Mouse (Mus musculus) heart, embryonic 11.5 days (tissue): ENCODE data around the gene Pcolce2. TPM values are rescaled to one million over a fixed set of nuclear protein-coding genes. Genes with fewer than 3 reads are reported as not detected.

ENCODE experiments used
- ATAC-seq: fragments of 200-750 bp; cut with Nextera tagmentation; replicated peaks from 2 replicates; pipeline ENCODE4 v1.8.0; 2017; ENCODE audit warnings: moderate library complexity; ENCODE audit not compliant: insufficient number of reproducible peaks, low FRiP score, low TSS enrichment
- H3K27ac ChIP-seq: fragments of 300-500 bp; sonication (generic); 2 replicates; pipeline ENCODE4 v1.5.1; 2014; ENCODE audit warnings: mild to moderate bottlenecking, low read depth, low read length
- H3K27me3 ChIP-seq: fragments of 300-500 bp; sonication (generic); 2 replicates; pipeline ENCODE4 v1.6.1; 2014; ENCODE audit warnings: mild to moderate bottlenecking, low read length, mixed read lengths; ENCODE audit not compliant: control insufficient read depth, insufficient read depth
- H3K36me3 ChIP-seq: fragments of 300-500 bp; sonication (generic); 2 replicates; pipeline ENCODE4 v1.6.1; 2014; ENCODE audit warnings: mild to moderate bottlenecking, low read length, moderate library complexity, mixed read lengths; ENCODE audit not compliant: control insufficient read depth, insufficient read depth
- H3K4me1 ChIP-seq: fragments of 300-500 bp; sonication (generic); 2 replicates; pipeline ENCODE4 v1.6.1; 2014; ENCODE audit warnings: low read length; ENCODE audit not compliant: control insufficient read depth, insufficient read depth
- H3K4me2 ChIP-seq: fragments of 300-500 bp; sonication (generic); 2 replicates; pipeline ENCODE4 v1.6.1; 2014; ENCODE audit warnings: mild to moderate bottlenecking, moderate library complexity
- H3K4me3 ChIP-seq: fragments of 300-500 bp; sonication (generic); 2 replicates; pipeline ENCODE4 v1.5.1; 2014; ENCODE audit warnings: low read depth, low read length
- H3K9ac ChIP-seq: fragments of 300-500 bp; sonication (generic); 2 replicates; pipeline ENCODE4 v1.6.1; 2014; ENCODE audit warnings: mild to moderate bottlenecking, low read depth, low read length, moderate library complexity
- H3K9me3 ChIP-seq: fragments of 300-500 bp; sonication (generic); replicated peaks from 2 replicates; pipeline ENCODE4 v1.6.1; 2016; ENCODE audit warnings: low read length; ENCODE audit not compliant: control insufficient read depth
- WGBS: fragments of 180-500 bp; shearing (Covaris S2); extraction: QIAGEN DNeasy Blood & Tissue Kit; methylation state at CpG from one replicate; pipeline ENCODE4 v1.1.7; 2014; ENCODE audit not compliant: insufficient replicate concordance; 5-methylcytosine and 5-hydroxymethylcytosine counted together
- polyA plus RNA-seq: library from polyadenylated mRNA; unstranded; fragments of >200 nt; fragmentation: Nextera tagmentation; extraction: Ambion mirVana; gene quantifications from 2 replicates; pipeline ENCODE4 v1.2.1, GENCODE M21; 2014

The Pcolce2 gene
- polyA plus RNA-seq, 1 experiment from 2014 or later: 1.8 TPM

GRCm38 (mm10) chr9:95667836-95668235 lies 30.4 kb downstream of the Pcolce2 start:
- no peak overlapping the region for H3K4me3 ChIP-seq
- 40% methylated on average over 9 of the region's 9 CpGs for WGBS
- no peak overlapping the region for H3K9ac ChIP-seq
- H3K36me3 ChIP-seq: no peaks in the 10 kb centered on the region
- no peak overlapping the region for H3K27ac ChIP-seq
- H3K27me3 ChIP-seq: no peaks in the 10 kb centered on the region
- H3K4me1 ChIP-seq: no peaks in the 10 kb centered on the region
- no peaks in the 10 kb centered on the region for H3K9me3 ChIP-seq
- ATAC-seq: no peak
- no peak overlapping the region for H3K4me2 ChIP-seq

- no peak overlapping the region for H3K4me3 ChIP-seq
- no peak for ATAC-seq
- H3K4me2 ChIP-seq: no peak overlapping the region
- H3K9ac ChIP-seq: no peak overlapping the region
- no peak overlapping the region for H3K27ac ChIP-seq
- 71% methylated on average over 5 of the region's 5 CpGs for WGBS
- H3K36me3 ChIP-seq: no peaks in the 10 kb centered on the region
- no peaks in the 10 kb centered on the region for H3K9me3 ChIP-seq
- H3K27me3 ChIP-seq: no peaks in the 10 kb centered on the region
- no peaks in the 10 kb centered on the region for H3K4me1 ChIP-seq
Measured at GRCm38 (mm10) chr9:95668306-95668705, 30.9 kb downstream of the Pcolce2 start.

DNA sequence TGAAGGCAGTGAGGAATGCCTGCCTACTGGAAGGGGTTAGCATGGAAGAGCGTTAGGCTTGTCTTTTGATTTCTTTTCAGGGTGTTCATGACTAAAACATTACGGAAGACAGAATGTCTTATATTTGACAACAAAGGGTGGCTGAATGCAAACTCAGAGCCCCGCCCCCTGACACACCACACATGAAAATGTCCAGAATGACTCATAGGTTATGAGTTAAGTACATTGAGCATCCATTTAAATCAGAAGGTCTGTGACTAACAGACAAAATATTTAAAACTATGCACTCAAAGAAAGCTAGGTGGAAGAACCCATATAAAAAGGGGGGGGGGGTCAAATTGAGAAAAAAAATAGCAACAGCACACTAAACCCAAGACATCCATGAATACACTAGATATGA lies 34.9 kb downstream of the Pcolce2 start:
- Histone ChIP-seq H3K9ac (no peak overlapping the region), H3K27me3 (no peaks in the 10 kb centered on the region), H3K27ac (no peak overlapping the region), H3K4me2 (no peak overlapping the region), H3K9me3 (no peaks in the 10 kb centered on the region), H3K4me1 (no peaks in the 10 kb centered on the region), H3K36me3 (no peaks in the 10 kb centered on the region), H3K4me3 (no peak overlapping the region)
- WGBS: 89% methylated on average over 3 of the region's 3 CpGs
- ATAC-seq: no peak

DNA sequence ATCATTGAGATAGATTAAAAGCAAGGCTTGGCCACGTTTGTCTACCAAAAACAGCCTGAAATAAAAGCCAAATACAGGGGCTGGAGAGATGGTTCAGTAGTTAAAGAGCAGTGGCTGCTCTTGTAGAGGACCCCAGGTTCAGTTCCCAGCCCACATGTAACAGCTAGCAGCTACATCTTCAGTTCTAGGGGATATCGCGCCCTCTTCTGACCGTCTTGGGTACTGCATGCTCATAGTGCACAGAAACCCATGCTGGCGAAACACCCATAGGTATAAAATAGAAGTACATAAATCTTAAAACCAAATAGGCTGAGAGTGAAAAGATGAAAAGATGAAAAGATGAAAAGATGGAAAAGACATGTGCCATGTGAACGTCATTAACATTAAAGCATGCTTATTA lies 35.4 kb downstream of the Pcolce2 start:
- no peak overlapping the region for H3K4me3 ChIP-seq
- H3K4me2 ChIP-seq: no peak overlapping the region
- no peak overlapping the region for H3K9ac ChIP-seq
- no peaks in the 10 kb centered on the region for H3K4me1 ChIP-seq
- no peak overlapping the region for H3K27ac ChIP-seq
- H3K27me3 ChIP-seq: no peaks in the 10 kb centered on the region
- no peaks in the 10 kb centered on the region for H3K36me3 ChIP-seq
- ATAC-seq: no peak
- no peaks in the 10 kb centered on the region for H3K9me3 ChIP-seq
- 65% methylated on average over 6 of the region's 6 CpGs for WGBS

DNA sequence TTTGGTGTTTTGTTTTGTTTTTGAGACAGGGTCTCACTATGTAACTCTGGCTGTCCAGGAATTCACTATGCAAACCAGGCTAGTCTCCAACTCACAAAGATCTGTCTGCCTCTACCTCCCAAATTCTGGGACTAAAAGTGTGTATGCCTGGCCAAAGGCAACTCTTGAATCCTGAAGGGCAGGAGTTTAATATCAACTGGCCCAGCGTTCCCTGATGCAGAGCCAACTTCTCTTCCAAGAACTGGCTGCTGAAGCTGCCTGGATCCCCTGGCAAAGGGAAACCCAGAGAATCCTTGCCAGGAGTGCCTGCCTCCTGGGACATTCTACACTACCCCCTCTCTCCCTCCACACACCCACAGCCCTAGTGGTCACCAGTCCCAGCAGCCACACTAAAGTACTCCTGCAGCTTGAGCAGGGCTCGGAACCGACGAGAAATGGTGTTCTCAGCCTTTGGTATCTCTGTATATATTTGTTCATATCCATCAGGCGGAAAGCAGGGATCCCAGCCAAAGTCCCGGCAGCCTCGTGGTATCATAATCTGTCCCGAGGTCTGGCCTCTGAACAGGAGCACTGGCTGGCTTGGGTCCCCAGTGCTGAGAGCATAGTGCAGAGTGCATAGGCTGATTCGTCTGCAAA lies 37.8 kb downstream of the Pcolce2 start:
- Histone ChIP-seq H3K27me3 (no peaks in the 10 kb centered on the region), H3K27ac (no peak overlapping the region), H3K4me2 (no peak overlapping the region), H3K36me3 (no peaks in the 10 kb centered on the region), H3K9ac (no peak overlapping the region), H3K4me3 (no peak overlapping the region), H3K4me1 (no peaks in the 10 kb centered on the region), H3K9me3 (no peaks in the 10 kb centered on the region)
- no peak for ATAC-seq
- 80% methylated on average over 9 of the region's 9 CpGs for WGBS

DNA sequence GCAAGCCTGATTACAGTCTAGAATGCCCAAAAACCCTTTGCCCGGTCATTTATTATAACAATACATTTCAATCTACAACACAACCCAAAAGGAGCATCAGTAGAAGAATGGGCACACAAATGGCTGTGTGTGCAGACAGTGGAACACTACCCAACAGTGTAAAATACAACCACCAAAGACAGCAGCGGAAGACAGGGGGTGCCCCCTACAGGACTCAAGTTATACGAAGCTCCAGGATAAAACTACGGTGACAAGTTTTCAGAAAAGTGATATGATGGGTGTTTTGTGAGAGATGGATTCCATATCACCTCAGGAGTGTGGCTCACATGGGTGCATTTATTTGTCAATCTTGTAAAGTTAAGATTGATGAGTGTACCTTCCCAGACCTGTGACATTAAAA lies 38.6 kb downstream of the Pcolce2 start:
- 93% methylated on average over 4 of the region's 4 CpGs for WGBS
- no peaks in the 10 kb centered on the region for H3K9me3 ChIP-seq
- H3K4me2 ChIP-seq: no peak overlapping the region
- H3K27me3 ChIP-seq: no peaks in the 10 kb centered on the region
- H3K4me3 ChIP-seq: no peak overlapping the region
- ATAC-seq: no peak
- H3K9ac ChIP-seq: no peak overlapping the region
- H3K27ac ChIP-seq: no peak overlapping the region
- no peaks in the 10 kb centered on the region for H3K36me3 ChIP-seq
- no peaks in the 10 kb centered on the region for H3K4me1 ChIP-seq

DNA sequence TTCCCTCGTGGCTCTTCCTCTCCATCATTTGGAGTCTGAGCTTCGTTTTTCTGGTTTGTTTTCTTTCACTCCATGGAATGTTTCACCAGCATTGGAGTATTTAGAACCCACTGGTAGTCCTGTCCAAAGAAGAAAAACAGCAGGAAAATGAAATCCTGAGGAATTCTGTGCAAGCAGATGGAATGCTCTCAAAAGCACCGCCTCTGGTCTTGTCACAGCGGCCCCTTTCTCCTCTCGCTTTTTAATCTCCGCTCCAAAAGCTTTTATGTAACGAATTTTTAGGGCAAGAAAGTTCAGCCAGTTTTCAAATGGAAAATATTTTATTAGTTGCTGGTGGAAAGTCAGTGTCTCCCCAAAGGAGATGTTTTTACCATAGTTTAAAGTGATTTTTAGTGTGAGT lies 42.6 kb downstream of the Pcolce2 start:
- Histone ChIP-seq H3K27ac (no peak overlapping the region), H3K9ac (no peak overlapping the region), H3K27me3 (no peaks in the 10 kb centered on the region), H3K4me3 (no peak overlapping the region), H3K4me1 (no peaks in the 10 kb centered on the region), H3K36me3 (no peaks in the 10 kb centered on the region), H3K4me2 (no peak overlapping the region), H3K9me3 (no peaks in the 10 kb centered on the region)
- ATAC-seq: no peak
- 74% methylated on average over 7 of the region's 7 CpGs for WGBS

- no peak overlapping the region for H3K27ac ChIP-seq
- ATAC-seq: no peak
- no peaks in the 10 kb centered on the region for H3K9me3 ChIP-seq
- H3K4me1 ChIP-seq: no peaks in the 10 kb centered on the region
- no peaks in the 10 kb centered on the region for H3K27me3 ChIP-seq
- no peak overlapping the region for H3K4me2 ChIP-seq
- 88% methylated on average over 11 of the region's 11 CpGs for WGBS
- no peak overlapping the region for H3K4me3 ChIP-seq
- no peaks in the 10 kb centered on the region for H3K36me3 ChIP-seq
- H3K9ac ChIP-seq: no peak overlapping the region
Measured at GRCm38 (mm10) chr9:95680691-95681090, 43.3 kb downstream of the Pcolce2 start.

GRCm38 (mm10) chr9:95685660-95686440 lies 48.4 kb downstream of the Pcolce2 start:
- Histone ChIP-seq H3K4me1 (no peaks in the 10 kb centered on the region), H3K27ac (no peak overlapping the region), H3K4me3 (no peak overlapping the region), H3K27me3 (no peaks in the 10 kb centered on the region), H3K9ac (no peak overlapping the region), H3K4me2 (no peak overlapping the region), H3K36me3 (no peaks in the 10 kb centered on the region), H3K9me3 (no peaks in the 10 kb centered on the region)
- WGBS: 66% methylated on average over 11 of the region's 11 CpGs
- ATAC-seq: no peak; the same call in 1 of the 2 replicates
